Mouse (Mus musculus) adrenal gland, adult 18-20 months (tissue): ENCODE measurements at regions not wholly inside any gene's neighbourhood (a gene's known extent, or its start where the extent isn't known, plus 50 kb on each side); places are given as distances from the start of the nearest gene placed in this dataset.
A peak's percentile ranks its signal among the peaks of the same experiment; 100 is the strongest.

Experiments
- DNase-seq, 2 experiments: peaks; one replicate each; pipeline ENCODE4 v3.0.0; 2021 to 2022; ENCODE audit warnings: low spot score in 2 of 2

DNA sequence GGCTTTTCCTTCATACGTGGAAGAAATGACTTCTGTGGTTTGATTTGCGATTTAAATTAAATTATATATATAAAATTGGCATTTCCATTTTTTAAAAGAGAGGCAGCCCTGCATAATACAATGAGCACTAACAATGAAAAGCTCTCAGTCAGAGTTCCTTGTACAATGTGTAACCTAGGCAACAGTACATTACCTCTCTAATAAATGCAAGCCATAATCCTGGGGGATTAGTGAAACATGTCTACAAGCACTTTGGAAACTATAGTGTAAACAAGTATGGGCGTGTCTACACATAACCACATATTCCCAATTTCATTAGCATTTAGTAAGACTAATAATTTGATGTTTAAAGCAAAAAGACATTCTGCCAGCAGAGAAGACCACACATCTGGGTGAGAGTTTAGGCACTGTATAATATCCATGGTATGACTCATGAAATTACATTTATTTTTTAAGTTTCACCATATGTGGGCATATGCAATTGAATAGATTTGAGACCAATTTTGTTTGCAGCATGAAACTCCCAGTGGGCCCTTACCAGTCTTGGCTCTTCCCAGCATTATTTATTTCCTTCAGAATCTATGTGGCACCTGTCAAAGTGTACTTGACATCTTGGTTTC lies 130.9 kb upstream of the Sstr4 start:
- DNase-seq = no peak

DNA sequence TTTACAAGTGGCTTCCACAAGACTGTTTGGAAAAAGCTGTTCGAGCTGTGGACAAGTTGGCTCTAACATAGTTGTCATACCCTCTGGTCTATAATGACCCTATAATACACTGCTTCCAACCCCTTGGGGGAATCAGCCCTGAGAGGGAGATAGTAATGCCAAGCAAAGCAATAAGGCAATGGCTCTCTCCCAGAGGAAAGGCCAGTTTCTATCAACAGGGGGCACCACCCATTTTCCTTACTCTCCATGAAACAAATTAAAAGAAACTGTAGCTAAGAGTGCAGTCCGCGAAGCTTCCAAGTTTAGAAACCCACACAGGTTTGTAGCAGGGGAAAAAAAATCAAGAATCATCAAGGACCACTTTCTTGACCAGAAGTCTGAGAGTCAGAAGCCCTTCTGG lies 115.9 kb upstream of the Sstr4 start:
- DNase-seq = no peak

DNA sequence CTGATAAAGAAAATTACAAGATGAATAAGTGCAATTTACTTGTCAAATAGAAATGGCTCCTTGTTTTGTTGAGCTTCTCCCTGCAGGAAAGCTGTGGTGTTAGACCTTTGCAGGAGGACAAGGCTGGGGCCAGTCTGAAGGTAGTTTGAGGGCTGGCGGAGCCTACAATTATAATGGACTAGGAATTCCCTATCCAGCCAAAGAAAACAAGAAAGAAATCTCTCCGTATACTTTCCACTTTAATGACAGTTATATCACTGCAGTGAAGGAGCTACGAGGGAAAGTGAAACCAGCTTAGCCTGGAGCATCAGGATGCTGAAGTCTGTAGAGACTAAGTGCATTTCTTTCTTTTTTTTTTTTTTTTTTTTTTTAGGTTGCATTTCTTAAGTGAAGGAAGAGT lies 104.8 kb upstream of the Sstr4 start:
- DNase-seq = no peak

DNA sequence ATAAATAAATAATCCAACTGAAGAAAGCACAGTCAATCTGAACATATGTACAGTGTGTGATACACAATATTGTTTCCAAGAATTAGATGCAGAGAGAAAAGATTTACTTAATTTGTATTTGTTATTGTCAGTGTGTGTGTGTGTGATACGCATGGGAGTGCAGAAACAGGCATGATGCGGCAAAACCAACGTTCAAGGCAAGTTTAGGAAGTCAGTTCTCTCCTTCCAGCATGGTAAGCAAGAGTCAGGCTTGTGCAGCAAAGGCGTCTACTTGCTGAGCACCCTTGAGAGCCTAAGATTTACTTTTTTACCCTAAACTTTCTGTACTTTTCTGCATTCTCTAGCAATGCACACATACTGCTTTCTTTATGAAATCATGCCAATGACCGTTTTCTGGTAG lies 102.7 kb upstream of the Sstr4 start:
- no peak for DNase-seq

DNA sequence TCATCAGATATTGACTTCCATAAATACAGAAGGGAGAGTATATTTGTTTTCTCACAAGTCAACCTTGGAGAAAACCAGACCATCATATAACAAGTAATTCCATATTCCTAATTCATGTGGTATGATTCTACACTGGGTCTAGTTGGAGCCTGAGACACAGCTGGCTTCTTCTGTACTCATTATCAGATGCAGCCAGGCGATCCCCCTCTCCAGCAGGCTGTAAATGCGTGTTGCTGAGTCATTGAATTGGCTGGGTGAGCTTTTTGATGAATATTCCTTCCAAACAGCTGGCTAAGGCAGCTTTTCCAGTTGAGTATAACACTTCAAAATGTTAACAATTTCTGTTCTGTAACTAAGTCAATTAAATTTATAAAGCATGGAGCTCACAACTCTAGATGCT lies 102.2 kb upstream of the Sstr4 start:
- no peak for DNase-seq

DNA sequence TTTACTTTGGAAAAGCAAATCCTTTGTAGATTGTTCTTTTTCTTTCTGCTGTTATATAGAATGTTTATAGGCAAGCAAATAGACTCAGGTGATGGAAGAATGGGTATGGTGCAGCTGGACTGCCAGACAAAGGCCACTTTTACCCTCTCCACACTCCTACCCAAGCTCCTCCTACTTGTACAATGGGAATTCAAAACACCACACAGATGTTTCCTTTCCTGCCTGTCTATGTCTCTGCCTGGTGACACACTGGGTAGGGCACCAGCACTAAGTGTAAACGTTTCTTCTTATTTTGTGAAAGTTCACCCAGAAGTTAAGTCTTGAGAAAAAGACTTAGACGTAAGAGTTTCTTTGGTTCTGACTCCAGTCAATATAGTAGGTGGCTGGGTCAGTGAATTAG lies 94.3 kb upstream of the Sstr4 start:
- no peak for DNase-seq

DNA sequence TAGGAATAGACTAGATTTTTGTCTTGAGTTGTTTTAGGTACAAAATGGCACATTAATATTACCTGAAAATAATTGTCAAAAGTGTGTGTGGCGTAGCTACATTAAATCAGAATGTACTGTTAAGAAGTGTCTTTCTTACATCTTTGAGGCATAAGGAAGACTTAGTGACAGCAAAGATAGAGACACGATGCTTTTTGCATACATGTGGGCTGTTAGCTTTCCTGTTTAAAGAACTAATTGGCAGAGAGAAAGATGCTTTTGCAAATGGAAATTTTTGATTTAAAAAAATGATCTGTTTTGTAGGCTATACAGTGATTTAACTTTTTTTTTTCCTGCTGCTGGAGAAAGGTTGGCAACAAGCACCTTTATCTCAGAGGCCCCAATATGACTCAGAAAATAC lies 82.9 kb upstream of the Sstr4 start:
- no peak for DNase-seq

DNA sequence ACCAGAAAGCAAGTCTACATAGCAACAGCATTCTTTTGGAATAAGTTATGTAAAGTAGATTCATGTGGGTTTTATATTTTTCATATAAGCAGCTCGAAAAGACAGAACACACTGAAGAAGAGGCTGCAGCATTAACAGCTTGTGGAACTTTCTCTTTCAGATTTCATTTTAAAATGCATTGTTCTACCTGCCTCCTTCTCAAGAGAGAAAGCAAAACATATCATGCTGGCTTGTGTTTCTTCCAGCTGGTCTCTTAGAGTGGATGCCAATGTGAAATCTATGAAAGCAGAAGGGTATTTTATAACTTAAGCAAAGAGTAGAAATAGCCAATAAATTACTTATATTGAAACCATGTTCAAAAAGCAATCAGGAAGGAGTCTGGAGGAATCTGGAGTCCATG lies 74.2 kb upstream of the Sstr4 start:
- no peak for DNase-seq

DNA sequence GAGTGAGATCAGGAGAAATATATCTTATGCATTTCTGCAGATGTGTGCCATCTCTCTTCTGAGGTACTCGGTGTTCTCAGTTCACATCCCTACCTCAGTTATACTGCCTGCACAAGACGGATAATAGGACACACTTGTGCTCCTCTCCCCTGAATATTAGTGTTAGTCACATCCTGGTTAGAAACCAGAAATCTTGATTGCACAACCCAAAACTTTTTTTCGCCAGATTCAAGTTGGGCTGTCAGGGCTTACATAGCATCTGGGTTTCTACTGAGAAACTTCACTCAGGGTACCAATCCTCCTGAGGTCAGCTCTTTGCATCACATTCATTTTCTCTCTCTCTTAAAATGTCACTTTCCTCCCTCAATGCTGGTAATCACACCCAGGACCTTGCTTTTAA lies 69.8 kb upstream of the Sstr4 start:
- DNase-seq = no peak

DNA sequence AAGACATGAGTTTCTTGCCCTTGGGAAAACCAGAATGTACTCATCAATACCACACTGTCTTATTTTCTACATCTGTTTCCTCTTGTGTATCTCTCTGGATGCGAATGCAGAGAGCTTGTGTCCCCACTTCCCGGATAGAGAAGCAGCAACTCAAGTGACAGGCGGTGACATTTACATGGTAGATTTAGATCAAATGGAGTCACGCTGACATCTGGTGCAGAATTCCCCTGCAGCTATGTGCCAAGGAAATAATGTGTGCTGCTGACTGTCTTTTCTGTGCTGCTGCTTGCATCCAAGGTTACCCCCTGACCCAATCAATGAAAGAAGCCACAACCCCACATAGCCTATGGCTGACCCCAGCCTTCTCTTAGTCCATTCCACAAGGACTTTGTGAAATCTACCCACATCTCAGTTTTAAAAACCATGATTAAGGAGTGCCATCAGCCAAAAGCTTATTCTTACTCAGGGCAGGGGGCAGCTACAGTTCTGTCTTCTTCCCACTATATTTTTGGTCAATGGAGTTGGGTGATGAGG lies 69.2 kb upstream of the Sstr4 start:
- no peak for DNase-seq

DNA sequence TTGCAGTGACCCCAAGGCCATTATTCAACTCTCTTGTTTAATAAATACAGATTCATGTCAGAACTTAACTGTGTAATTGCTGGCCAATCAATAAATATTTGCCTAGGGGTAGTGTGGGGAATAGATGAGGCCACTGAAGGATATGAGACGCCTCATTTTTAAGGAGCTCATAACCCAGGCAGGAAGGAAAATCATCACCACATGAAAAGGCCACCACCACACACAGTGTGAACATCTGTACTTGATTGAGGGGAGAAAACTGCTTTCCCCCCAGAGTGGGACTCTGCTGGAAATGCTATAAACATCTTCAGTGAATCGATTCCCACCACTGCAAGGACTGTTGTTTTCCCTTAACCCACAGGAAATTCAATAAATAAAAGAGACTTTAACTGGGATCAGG lies 68.7 kb upstream of the Sstr4 start:
- DNase-seq = no peak

DNA sequence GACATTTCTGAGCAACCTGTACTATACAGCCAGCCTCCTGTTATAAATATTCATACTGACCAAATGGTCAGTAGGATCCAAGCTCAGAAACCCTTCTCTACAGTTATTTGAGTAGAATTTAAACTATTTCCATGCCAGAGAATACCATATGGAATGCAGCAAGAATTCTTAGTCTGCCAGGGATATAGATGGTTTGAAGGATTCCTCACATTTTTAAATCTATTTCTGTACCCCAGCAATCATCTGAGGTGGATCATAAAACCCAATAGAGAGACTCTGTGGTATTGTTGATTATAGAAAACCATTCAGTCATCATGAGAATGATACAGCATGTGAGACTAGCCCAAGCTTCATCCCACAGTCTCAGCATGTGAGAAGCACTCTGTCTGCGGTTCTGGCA lies 67.6 kb upstream of the Sstr4 start:
- no peak for DNase-seq

DNA sequence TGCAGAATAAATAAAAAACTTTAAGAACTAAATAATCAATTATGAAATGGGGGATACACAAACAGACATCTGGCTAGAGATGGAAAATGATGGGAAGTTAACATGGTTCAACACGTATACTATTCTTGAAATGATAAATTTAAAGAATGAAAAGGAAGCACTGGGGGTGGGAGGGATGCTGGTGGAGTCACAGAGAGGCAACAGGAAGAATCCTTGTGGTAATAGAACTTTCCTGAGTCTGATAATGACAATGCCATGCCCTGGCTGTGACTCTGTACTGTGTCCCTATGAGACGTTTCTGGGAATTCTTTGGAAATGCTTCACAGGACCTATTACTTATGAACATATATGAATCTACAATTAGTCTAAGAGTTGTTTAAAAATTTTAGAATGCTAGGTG lies 64.8 kb upstream of the Sstr4 start:
- DNase-seq = no peak

DNA sequence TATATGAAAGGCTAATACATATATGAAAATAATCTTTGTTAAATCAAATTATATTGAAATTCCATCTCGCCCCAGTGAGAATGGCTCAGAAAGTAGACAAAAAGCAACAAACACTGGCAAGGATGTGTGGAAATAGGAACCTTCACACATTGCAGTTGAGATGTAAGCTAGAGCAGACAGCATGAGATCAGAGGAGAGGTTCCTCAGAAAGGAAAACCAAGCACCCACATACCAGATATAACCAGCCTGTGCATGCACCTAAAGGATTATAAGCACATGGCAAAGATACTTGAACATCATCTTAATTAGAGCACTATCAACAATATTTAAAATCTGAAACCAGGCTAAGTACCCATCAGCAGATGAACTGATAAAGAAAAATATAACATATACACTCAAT lies 60.6 kb upstream of the Sstr4 start:
- no peak for DNase-seq

DNA sequence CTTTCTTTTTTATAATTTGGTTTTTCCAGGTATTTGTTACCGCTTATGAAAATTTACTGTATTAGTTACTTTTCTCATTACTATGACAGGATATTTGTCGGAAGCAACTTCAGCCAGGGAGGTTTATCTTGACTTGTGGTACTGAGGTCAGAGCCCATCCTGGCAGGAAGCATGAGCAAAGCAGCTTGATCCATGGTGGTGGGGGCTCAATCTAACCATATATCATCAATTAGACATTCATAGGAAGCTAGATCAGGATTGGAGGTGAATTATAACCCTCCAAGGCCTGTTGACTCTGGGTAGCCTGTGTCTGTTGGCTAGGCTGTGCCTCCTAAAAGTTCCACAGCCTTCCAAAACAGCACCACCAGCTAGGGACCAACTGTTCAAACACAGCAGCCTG lies 58.5 kb upstream of the Sstr4 start:
- no peak for DNase-seq

DNA sequence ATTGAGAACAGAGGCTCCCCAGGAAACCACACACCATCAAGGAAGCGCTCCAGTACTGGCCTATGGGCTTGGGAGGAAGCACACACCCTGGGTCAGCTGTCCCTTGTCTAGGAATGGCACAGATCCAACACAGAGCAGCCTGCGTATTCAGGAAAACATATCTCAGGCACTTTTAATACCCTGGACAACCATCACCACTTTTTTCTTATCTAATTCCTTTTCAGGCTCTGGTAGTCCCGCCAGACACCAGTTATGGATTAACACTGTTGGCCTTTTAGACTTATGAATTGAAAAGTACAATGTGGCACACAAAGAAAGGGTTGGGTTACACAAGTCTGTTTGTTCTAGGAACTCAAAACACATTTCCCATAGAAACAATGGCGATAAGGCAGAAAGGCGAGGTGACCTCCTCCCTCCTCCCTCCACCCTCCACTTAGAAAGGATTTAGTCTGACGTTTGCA lies 56.8 kb upstream of the Sstr4 start:
- DNase-seq = peak in 1 of 2 experiments; percentile 22

DNA sequence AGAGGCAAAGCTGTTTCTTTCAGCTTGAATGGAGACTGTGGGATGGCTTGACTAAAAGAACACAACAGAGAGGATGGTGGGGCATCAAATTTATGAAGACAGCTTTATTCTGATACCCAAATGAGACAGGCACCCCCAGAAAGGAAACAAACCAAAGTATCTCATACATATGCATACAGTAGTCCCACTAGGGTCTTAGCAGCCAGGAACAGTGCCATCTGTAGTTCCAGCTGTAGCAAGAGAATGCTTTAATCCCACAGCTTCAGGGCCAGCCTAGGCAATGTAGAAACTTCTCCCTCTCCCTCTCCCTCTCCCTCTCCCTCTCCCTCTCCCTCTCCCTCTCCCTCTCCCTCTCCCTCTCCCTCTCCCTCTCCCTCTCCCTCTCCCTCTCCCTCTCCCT lies 56.2 kb upstream of the Sstr4 start:
- DNase-seq = no peak

DNA sequence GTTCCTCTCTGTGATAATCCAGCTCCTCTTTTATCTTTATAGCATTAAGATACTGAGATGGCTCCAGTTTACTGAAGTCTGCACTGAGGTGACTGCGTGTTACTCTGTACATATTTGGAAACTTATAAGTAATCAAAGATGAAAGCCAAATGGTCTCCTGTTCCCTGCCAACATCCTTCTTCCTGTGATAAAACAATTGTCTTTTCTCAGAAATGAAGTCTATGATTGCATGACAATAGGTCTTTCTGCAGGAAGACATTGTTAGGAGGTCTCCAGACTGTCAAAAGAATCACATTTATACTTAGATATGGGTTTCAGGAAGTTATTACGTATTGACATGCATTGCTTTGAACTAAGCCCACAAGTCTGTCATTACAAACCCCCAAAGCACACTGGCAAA lies 51.0 kb upstream of the Sstr4 start:
- DNase-seq = no peak
